Comparison of ENCODE assay signal across 30 mouse cellular contexts in the genomic region with DNA sequence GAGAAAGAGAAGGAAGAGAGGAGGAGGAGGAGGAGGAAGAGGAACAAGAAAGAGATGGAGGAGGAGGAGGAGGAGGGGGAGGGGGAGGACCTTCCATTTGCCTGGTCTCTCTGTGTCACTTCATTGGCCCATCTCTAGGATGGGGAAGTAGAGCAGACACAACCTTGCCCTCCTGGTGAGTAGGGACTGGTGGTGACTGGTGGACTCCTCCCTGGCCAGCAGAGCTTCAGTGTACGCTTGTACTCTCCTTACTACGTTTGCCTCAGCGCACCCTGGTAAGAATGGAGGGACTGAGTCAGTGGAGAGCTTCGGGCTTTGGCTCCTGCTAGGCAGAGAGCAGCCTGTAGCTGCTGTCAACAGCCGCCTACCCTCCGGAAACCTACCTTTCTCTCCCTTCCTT. TPM values are rescaled to one million over a fixed set of nuclear protein-coding genes. Genes with fewer than 3 reads are reported as not detected.
A peak's percentile ranks its signal among the peaks of the same experiment; 100 is the strongest.
DNase-seq lines count a peak whose midpoint lies in the region; ATAC-seq and TF ChIP-seq lines count a peak whose summit lies in the region.
"Had no signal": no experiment of that assay in that cellular context is flagged by ENCODE, and none has a peak within 500 bp of the region (broad histone marks: within the 10 kb centered on the region; RNA-seq: fewer than 3 reads in every experiment).

No protein-coding gene starts in this region.

- no peaks in the 10 kb centered on the region for H3K79me2 ChIP-seq in heart, adult 2 months (replicated peaks; ENCODE audit: control insufficient read depth, insufficient read depth, low read length)
- H3K79me2 ChIP-seq in MEL (ENCODE audit: control insufficient read depth, insufficient read depth, low read length, poor library complexity) = peaks cover 5% of the 10 kb centered on the region; the same call in 1 of the 2 replicates

- DNase-seq in heart, embryonic 10.5 days (ENCODE audit: low spot score) = peak; percentile 63
- DNase-seq in heart, adult 2 months = no peak
- peak; percentile 67 for DNase-seq in MEL (ENCODE audit: low read depth, low spot score)
- peak; percentile 35 for DNase-seq in MEL-GATA-1-ER (ENCODE audit: extremely low read depth, low read depth)
- DNase-seq in lung, postnatal 14 days = no peak
- DNase-seq in frontal cortex, postnatal 25 days (ENCODE audit: low spot score in 2 of 2) = no peak
- no peak for DNase-seq in embryonic facial prominence, embryonic 10.5 days (ENCODE audit: low spot score)
- DNase-seq: adrenal gland, postnatal 10 days; adrenal gland, postnatal 36 days; cerebellum, adult 18-20 months; cerebellum, adult 9-10 months; cerebellum, postnatal 14 days; forebrain, postnatal 0 days; gastrocnemius, adult 2 months; gastrocnemius, postnatal 14 days; heart, postnatal 10 days; heart, postnatal 4 days; kidney, adult 11 months had no signal

- no peak for TF ChIP-seq POLR2A in heart, adult 2 months (IDR thresholded peaks at IDR 0.05; ENCODE audit: insufficient read depth, low read depth, low read length)
- TF ChIP-seq POLR2A in MEL (IDR thresholded peaks at IDR 0.05; ENCODE audit: control insufficient read depth in 1 of 2, insufficient read depth in 1 of 2, low read depth in 1 of 2, low read length in 2 of 2, poor library complexity in 1 of 2) = no peak

- no peak for TF ChIP-seq RAD21 in MEL (IDR thresholded peaks at IDR 0.05; ENCODE audit: low read depth, low read length)

- no peak overlapping the region for H3K9ac ChIP-seq in heart, adult 2 months (ENCODE audit: low read depth, low read length)
- H3K9ac ChIP-seq in MEL (ENCODE audit: control insufficient read depth, low read depth, low read length, poor library complexity, severe bottlenecking) = no peak overlapping the region
- H3K9ac ChIP-seq: embryonic facial prominence, embryonic 13.5 days; forebrain, postnatal 0 days; heart, embryonic 12.5 days; heart, embryonic 15.5 days; hindbrain, embryonic 14.5 days had no signal

- intact Hi-C loops in heart, adult 2 months (cut with DNase I) = no loop called here

- no peak overlapping the region for H3K4me3 ChIP-seq in heart, embryonic 10.5 days
- H3K4me3 ChIP-seq in heart, adult 2 months = no peak overlapping the region
- no peak overlapping the region for H3K4me3 ChIP-seq in MEL (ENCODE audit: control insufficient read depth in 1 of 2, insufficient read depth in 1 of 2, low read depth in 2 of 2, low read length in 2 of 2)
- H3K4me3 ChIP-seq in embryonic facial prominence, embryonic 10.5 days = no peak overlapping the region
- H3K4me3 ChIP-seq: embryonic facial prominence, embryonic 13.5 days; erythroblast, embryonic 14.5 days; gastrocnemius, adult 2 months; heart, embryonic 12.5 days; heart, embryonic 15.5 days had no signal

- H3K36me3 ChIP-seq in heart, embryonic 10.5 days = no peaks in the 10 kb centered on the region
- H3K36me3 ChIP-seq in heart, adult 2 months (ENCODE audit: control insufficient read depth, insufficient read depth, low read length) = no peaks in the 10 kb centered on the region
- no peaks in the 10 kb centered on the region for H3K36me3 ChIP-seq in MEL (ENCODE audit: control insufficient read depth in 1 of 2, insufficient read depth in 2 of 2, low read length in 2 of 2)
- H3K36me3 ChIP-seq in embryonic facial prominence, embryonic 10.5 days (replicated peaks) = no peaks in the 10 kb centered on the region
- H3K36me3 ChIP-seq: embryonic facial prominence, embryonic 13.5 days; heart, embryonic 12.5 days; heart, embryonic 15.5 days had no signal

- H3K4me1 ChIP-seq in heart, embryonic 10.5 days = no peaks in the 10 kb centered on the region
- H3K4me1 ChIP-seq in heart, adult 2 months (ENCODE audit: control insufficient read depth, insufficient read depth, low read length) = no peaks in the 10 kb centered on the region
- H3K4me1 ChIP-seq in MEL (ENCODE audit: control insufficient read depth in 1 of 2, insufficient read depth in 2 of 2, low read length in 2 of 2) = peaks cover 0 to 5% of the 10 kb centered on the region in 2 experiments; a peak in 2 of 4 replicates
- H3K4me1 ChIP-seq in embryonic facial prominence, embryonic 10.5 days = no peaks in the 10 kb centered on the region
- H3K4me1 ChIP-seq: embryonic facial prominence, embryonic 13.5 days; heart, embryonic 12.5 days; heart, embryonic 15.5 days had no signal

- no peak for TF ChIP-seq EP300 in heart, adult 2 months (IDR thresholded peaks at IDR 0.05; ENCODE audit: insufficient read depth, low read depth, low read length)
- no peak for TF ChIP-seq EP300 in MEL (IDR thresholded peaks at IDR 0.05; ENCODE audit: low read depth in 1 of 2, low read length in 2 of 2)

- WGBS in heart, embryonic 10.5 days = 81% methylated on average over 6 of the region's 6 CpGs
- 84% methylated on average over 6 of the region's 6 CpGs for WGBS in heart, adult 2 months
- WGBS in embryonic facial prominence, embryonic 10.5 days = 89% methylated on average over 6 of the region's 6 CpGs

- peaks cover 44% of the 10 kb centered on the region for H3K27me3 ChIP-seq in heart, embryonic 10.5 days (ENCODE audit: insufficient read depth, poor library complexity, severe bottlenecking)
- no peaks in the 10 kb centered on the region for H3K27me3 ChIP-seq in heart, adult 2 months (ENCODE audit: control insufficient read depth, insufficient read depth, low read length)
- H3K27me3 ChIP-seq in MEL (ENCODE audit: control insufficient read depth in 1 of 2, insufficient read depth in 2 of 2, low read length in 2 of 2) = peaks cover 0 to 2% of the 10 kb centered on the region in 2 experiments; a peak in 2 of 4 replicates
- H3K27me3 ChIP-seq in embryonic facial prominence, embryonic 10.5 days (replicated peaks; ENCODE audit: low read depth, poor library complexity, severe bottlenecking) = peaks cover 43% of the 10 kb centered on the region

- H3K9me3 ChIP-seq in heart, embryonic 10.5 days = no peaks in the 10 kb centered on the region
- H3K9me3 ChIP-seq in MEL (replicated peaks; ENCODE audit: insufficient read depth, low read length) = no peaks in the 10 kb centered on the region
- H3K9me3 ChIP-seq in embryonic facial prominence, embryonic 10.5 days = no peaks in the 10 kb centered on the region
- H3K9me3 ChIP-seq: embryonic facial prominence, embryonic 13.5 days; heart, embryonic 12.5 days; heart, embryonic 15.5 days had no signal

- no peak for TF ChIP-seq CTCF in heart, adult 2 months (IDR thresholded peaks at IDR 0.05)
- no peak for TF ChIP-seq CTCF in MEL (IDR thresholded peaks at IDR 0.05 in 2 of 3, conservative IDR thresholded peaks at IDR 0.05 in 1 of 3; ENCODE audit: control insufficient read depth in 1 of 3, insufficient read depth in 1 of 3, low read depth in 2 of 3, low read length in 3 of 3, poor library complexity in 1 of 3, severe bottlenecking in 1 of 3)

- 0 out of 2 replicates have a peak, but pooled peaks have one; percentile 11 for ATAC-seq in megakaryocyte progenitor cell, adult 5-6 weeks (replicated peaks; ENCODE audit: poor library complexity)
- ATAC-seq: CD4-positive, CD25-positive, alpha-beta regulatory T cell, adult 4 months; forebrain, embryonic 14.5 days; forebrain, postnatal 0 days; hindbrain, postnatal 0 days; inflammation-experienced regulatory T-cells, adult 6 months; Patski had no signal

- H3K27ac ChIP-seq in heart, embryonic 10.5 days = no peak overlapping the region
- H3K27ac ChIP-seq in heart, adult 2 months = no peak overlapping the region
- H3K27ac ChIP-seq in MEL (ENCODE audit: control insufficient read depth, low read depth, low read length) = no peak overlapping the region
- no peak overlapping the region for H3K27ac ChIP-seq in embryonic facial prominence, embryonic 10.5 days (replicated peaks)
- H3K27ac ChIP-seq: embryonic facial prominence, embryonic 13.5 days; gastrocnemius, adult 2 months; heart, embryonic 15.5 days; hindbrain, embryonic 14.5 days; hindbrain, postnatal 0 days had no signal

TF ChIP-seq in MEL, 35 proteins besides CTCF, POLR2A, EP300 and RAD21 (continues in another document):
- TF ChIP-seq MAFK (IDR thresholded peaks at IDR 0.05; ENCODE audit: borderline replicate concordance, low read depth, low read length) (no peak), KAT2A (conservative IDR thresholded peaks at IDR 0.05; ENCODE audit: low read depth, low read length) (no peak), SIN3A (IDR thresholded peaks at IDR 0.05; ENCODE audit: low read length) (no peak), USF2 (IDR thresholded peaks at IDR 0.05; ENCODE audit: borderline replicate concordance in 1 of 2, insufficient read depth in 1 of 2, low read depth in 1 of 2, low read length in 2 of 2) (no peak)

RNA-seq across cellular contexts. Expression of gene Gp5, which starts 7.9 kb away (rescaled TPM):
- 3.0 and 5.4 TPM in 2 replicates for polyA plus RNA-seq in heart, embryonic 10.5 days (2016; fragmentation: Nextera tagmentation; extraction: Ambion mirVana)
- total RNA-seq in heart, adult 2 months (2021) = 1 to 10 TPM in 1 of 2 experiments, under 1 TPM in 1; 0.39 to 2.3 TPM
- 0.61 and 1.5 TPM in 2 replicates for polyA plus RNA-seq in heart, adult 2 months (2012; rRNA removed)
- total RNA-seq in MEL (2012; rRNA removed) = 49.0 and 59.2 TPM in 2 replicates
- 10 to 100 TPM in 1 of 2 experiments, not detected in 1; 63.1 TPM for polyA plus RNA-seq in MEL (2012; ENCODE audit: insufficient read depth in 1 of 2, insufficient read length in 2 of 2, low read depth in 1 of 2, low replicate concordance in 2 of 2, missing spikeins in 1 of 2)
- 1.1 and 1.5 TPM in 2 replicates for total RNA-seq in megakaryocyte progenitor cell, adult 5-6 weeks (2015)
- 0.46 and 1.2 TPM in 2 replicates for total RNA-seq in megakaryocyte progenitor cell, adult 5-6 weeks (2017)
- 0.93 and 2.0 TPM in 2 replicates for polyA plus RNA-seq in embryonic facial prominence, embryonic 10.5 days (2016; fragmentation: Nextera tagmentation; extraction: Ambion mirVana)
- total RNA-seq: gastrocnemius, adult 2 months had no signal
- polyA plus RNA-seq: CD4-positive, CD25-positive, alpha-beta regulatory T cell, adult 4 months; inflammation-experienced regulatory T-cells, adult 6 months had no signal

RNA-seq across cellular contexts. Expression of gene Lrrc15, which starts 19.6 kb away (rescaled TPM):
- 0.20 and 0.37 TPM in 2 replicates for polyA plus RNA-seq in heart, embryonic 10.5 days (2016; fragmentation: Nextera tagmentation; extraction: Ambion mirVana)
- under 1 TPM; 0.07 to 0.08 TPM for total RNA-seq in heart, adult 2 months (2021)
- 0.06 and 0.09 TPM in 2 replicates for polyA plus RNA-seq in heart, adult 2 months (2012; rRNA removed)
- total RNA-seq in MEL (2012; rRNA removed) = not detected in 2 replicates
- polyA plus RNA-seq in MEL (2012; ENCODE audit: insufficient read depth in 1 of 2, insufficient read length in 2 of 2, low read depth in 1 of 2, low replicate concordance in 2 of 2, missing spikeins in 1 of 2) = not detected
- total RNA-seq in megakaryocyte progenitor cell, adult 5-6 weeks (2015) = not detected in 2 replicates
- total RNA-seq in megakaryocyte progenitor cell, adult 5-6 weeks (2017) = not detected in 2 replicates
- 0.18 and 0.66 TPM in 2 replicates for polyA plus RNA-seq in embryonic facial prominence, embryonic 10.5 days (2016; fragmentation: Nextera tagmentation; extraction: Ambion mirVana)
- polyA plus RNA-seq: CD4-positive, CD25-positive, alpha-beta regulatory T cell, adult 4 months; erythroblast, embryonic 14.5 days; Patski had no signal

RNA-seq across cellular contexts. Expression of gene Cpn2, which starts 35.4 kb away (rescaled TPM):
- 0.23 TPM in 1 of 2 replicates, not detected in the other for polyA plus RNA-seq in heart, embryonic 10.5 days (2016; fragmentation: Nextera tagmentation; extraction: Ambion mirVana)
- total RNA-seq in heart, adult 2 months (2021) = under 1 TPM; 0.10 to 0.11 TPM
- polyA plus RNA-seq in heart, adult 2 months (2012; rRNA removed) = 0.64 and 0.88 TPM in 2 replicates
- total RNA-seq in MEL (2012; rRNA removed) = not detected in 2 replicates
- polyA plus RNA-seq in MEL (2012; ENCODE audit: insufficient read depth in 1 of 2, insufficient read length in 2 of 2, low read depth in 1 of 2, low replicate concordance in 2 of 2, missing spikeins in 1 of 2) = not detected
- not detected in 2 replicates for total RNA-seq in megakaryocyte progenitor cell, adult 5-6 weeks (2015)
- total RNA-seq in megakaryocyte progenitor cell, adult 5-6 weeks (2017) = not detected in 2 replicates
- polyA plus RNA-seq in embryonic facial prominence, embryonic 10.5 days (2016; fragmentation: Nextera tagmentation; extraction: Ambion mirVana) = not detected in 2 replicates
- total RNA-seq: forebrain, postnatal 0 days; gastrocnemius, adult 2 months; gastrocnemius, postnatal 14 days; heart, postnatal 4 days had no signal
- polyA plus RNA-seq: CD4-positive, CD25-positive, alpha-beta regulatory T cell, adult 4 months; embryonic facial prominence, embryonic 13.5 days; forebrain, embryonic 14.5 days; forebrain, postnatal 0 days; heart, embryonic 12.5 days; heart, embryonic 15.5 days; hindbrain, embryonic 11.5 days; hindbrain, embryonic 14.5 days; hindbrain, postnatal 0 days; inflammation-experienced regulatory T-cells, adult 6 months; Patski had no signal

Comparison
In these comparisons a context has a peak if more than half of its experiments do, and no peak if none do; other contexts are left out.
1. DNase-seq: peak in heart, embryonic 10.5 days (single experiment), MEL (single experiment) and MEL-GATA-1-ER (single experiment); none in heart, adult 2 months (0 of 2), lung, postnatal 14 days (single experiment), frontal cortex, postnatal 25 days (0 of 2) and embryonic facial prominence, embryonic 10.5 days (single experiment).